Mouse (Mus musculus) right cerebral cortex, adult 2 months (tissue): ENCODE results near the gene BC147527.
"Not testable (repeated sequence)": the region's sequence is repeated elsewhere in the genome, so short reads cannot be mapped to it uniquely, and the experiment has no call there.

Source experiments
- DNase-seq, 2 experiments: peaks; one replicate each; pipeline ENCODE4 v3.0.0; 2021 to 2022; ENCODE audit warnings: low spot score in 2 of 2

Gene BC147527

GRCm38 (mm10) chr13:120299991-120300442, at the start of gene BC147527:
Gene BC147527 (plus strand): TSS chr13:120300392.
- no peak for DNase-seq

GRCm38 (mm10) chr13:120251208-120251924, 48.8 kb upstream of the BC147527 start:
- DNase-seq, result not testable (repeated sequence)

- not testable (repeated sequence) for DNase-seq
These were observed 41.2 kb upstream of the BC147527 start for GRCm38 (mm10) chr13:120258817-120259658.

GRCm38 (mm10) chr13:120259718-120260117, 40.5 kb upstream of the BC147527 start:
- DNase-seq, result not testable (repeated sequence)

- DNase-seq, result not testable (repeated sequence)
These were observed 37.3 kb upstream of the BC147527 start, which contains the start of gene AF067061 for GRCm38 (mm10) chr13:120262870-120263269. Gene AF067061 (plus strand): TSS chr13:120263114.

GRCm38 (mm10) chr13:120277837-120278236, 22.4 kb upstream of the BC147527 start:
- DNase-seq, result not testable (repeated sequence)

GRCm38 (mm10) chr13:120278784-120279183, 21.4 kb upstream of the BC147527 start:
- no peak for DNase-seq

- DNase-seq, result no peak
These were observed 783 bp upstream of the BC147527 start for GRCm38 (mm10) chr13:120299324-120299894.

- no peak for DNase-seq
These were observed 661 bp downstream of the BC147527 start for GRCm38 (mm10) chr13:120300853-120301252.

GRCm38 (mm10) chr13:120310749-120311148, 10.6 kb downstream of the BC147527 start:
- no peak for DNase-seq

- DNase-seq, result no peak
These were observed 13.4 kb downstream of the BC147527 start for GRCm38 (mm10) chr13:120313584-120313983.

- DNase-seq, result not testable (repeated sequence)
These were observed 16.4 kb downstream of the BC147527 start, which contains the start of gene Tcstv3 for GRCm38 (mm10) chr13:120316578-120316977. Gene Tcstv3 (plus strand): TSS chr13:120316878.

GRCm38 (mm10) chr13:120320183-120320582, 20.0 kb downstream of the BC147527 start:
- DNase-seq, result no peak

GRCm38 (mm10) chr13:120320721-120321120, 20.5 kb downstream of the BC147527 start:
- DNase-seq, result no peak
